Mouse (Mus musculus) layer of hippocampus, adult 9-11 months (tissue): ENCODE data around the gene Dlg1.
A peak's percentile ranks its signal among the peaks of the same experiment; 100 is the strongest.

Source experiments
- DNase-seq: peaks from one replicate; pipeline ENCODE4 v3.0.0; 2022

The Dlg1 gene

GRCm38 (mm10) chr16:31663379-31664286, at the start of gene Dlg1:
Gene Dlg1, plus strand, starts transcription at chr16:31663443.
- DNase-seq: peak; percentile 73

- DNase-seq: no peak
Observed at GRCm38 (mm10) chr16:31616382-31616781, 46.9 kb upstream of the Dlg1 start.

GRCm38 (mm10) chr16:31617128-31617527, 46.1 kb upstream of the Dlg1 start:
- no peak for DNase-seq

GRCm38 (mm10) chr16:31617823-31618371, 45.3 kb upstream of the Dlg1 start:
- DNase-seq: peak; percentile 34

- DNase-seq: no peak
Observed at GRCm38 (mm10) chr16:31618671-31619070, 44.6 kb upstream of the Dlg1 start.

- DNase-seq: no peak
Observed at GRCm38 (mm10) chr16:31619675-31620335, 43.4 kb upstream of the Dlg1 start.

GRCm38 (mm10) chr16:31622356-31622755, 40.9 kb upstream of the Dlg1 start:
- DNase-seq: no peak

GRCm38 (mm10) chr16:31623136-31623535, 40.1 kb upstream of the Dlg1 start:
- DNase-seq: no peak

GRCm38 (mm10) chr16:31624749-31625148, 38.5 kb upstream of the Dlg1 start:
- no peak for DNase-seq

- no peak for DNase-seq
Observed at GRCm38 (mm10) chr16:31626331-31626730, 36.9 kb upstream of the Dlg1 start.

- no peak for DNase-seq
Observed at GRCm38 (mm10) chr16:31630381-31630780, 32.9 kb upstream of the Dlg1 start.

GRCm38 (mm10) chr16:31631046-31631445, 32.2 kb upstream of the Dlg1 start:
- DNase-seq: no peak

GRCm38 (mm10) chr16:31634371-31634770, 28.9 kb upstream of the Dlg1 start:
- no peak for DNase-seq

- DNase-seq: peak; percentile 20
Observed at GRCm38 (mm10) chr16:31638393-31638792, 24.9 kb upstream of the Dlg1 start.

- no peak for DNase-seq
Observed at GRCm38 (mm10) chr16:31639946-31640345, 23.3 kb upstream of the Dlg1 start.

GRCm38 (mm10) chr16:31641776-31642175, 21.5 kb upstream of the Dlg1 start:
- DNase-seq: no peak

GRCm38 (mm10) chr16:31647221-31647620, 16.0 kb upstream of the Dlg1 start:
- no peak for DNase-seq

- DNase-seq: no peak
Observed at GRCm38 (mm10) chr16:31650788-31651187, 12.5 kb upstream of the Dlg1 start.

- DNase-seq: no peak
Observed at GRCm38 (mm10) chr16:31651541-31651940, 11.7 kb upstream of the Dlg1 start.

- DNase-seq: no peak
Observed at GRCm38 (mm10) chr16:31652115-31652843, 11.0 kb upstream of the Dlg1 start.

GRCm38 (mm10) chr16:31653616-31654015, 9.6 kb upstream of the Dlg1 start:
- no peak for DNase-seq

- DNase-seq: no peak
Observed at GRCm38 (mm10) chr16:31654021-31654420, 9.2 kb upstream of the Dlg1 start.

GRCm38 (mm10) chr16:31655531-31655930, 7.7 kb upstream of the Dlg1 start:
- DNase-seq: no peak
